Mouse (Mus musculus): Measurements from ENCODE around the gene 0610040J01Rik.
A peak's percentile ranks its signal among the peaks of the same experiment; 100 is the strongest.

The 0610040J01Rik gene

GRCm38 (mm10) chr5:63811819-63812508 is at the start of gene 0610040J01Rik:
Gene 0610040J01Rik (plus strand): TSS chr5:63812363.
- DNase-seq (ENCODE audit: low read depth, low spot score): peak; percentile 30

- no peak for DNase-seq (ENCODE audit: low read depth, low spot score)
Observed at GRCm38 (mm10) chr5:63765886-63766285, 46.3 kb upstream of the 0610040J01Rik start.

- DNase-seq (ENCODE audit: low read depth, low spot score): peak; percentile 58
Observed at GRCm38 (mm10) chr5:63766715-63767114, 45.4 kb upstream of the 0610040J01Rik start.

- DNase-seq (ENCODE audit: low read depth, low spot score): no peak
Observed at GRCm38 (mm10) chr5:63767464-63767863, 44.7 kb upstream of the 0610040J01Rik start.

GRCm38 (mm10) chr5:63768220-63768619 is 43.9 kb upstream of the 0610040J01Rik start:
- DNase-seq (ENCODE audit: low read depth, low spot score): no peak

- DNase-seq (ENCODE audit: low read depth, low spot score): no peak
Observed at GRCm38 (mm10) chr5:63772971-63773370, 39.2 kb upstream of the 0610040J01Rik start.

- no peak for DNase-seq (ENCODE audit: low read depth, low spot score)
Observed at GRCm38 (mm10) chr5:63773603-63774002, 38.6 kb upstream of the 0610040J01Rik start.

- DNase-seq (ENCODE audit: low read depth, low spot score): no peak
Observed at GRCm38 (mm10) chr5:63788156-63788826, 23.9 kb upstream of the 0610040J01Rik start.

GRCm38 (mm10) chr5:63812509-63812865 is 324 bp downstream of the 0610040J01Rik start:
- no peak for DNase-seq (ENCODE audit: low read depth, low spot score)

GRCm38 (mm10) chr5:63816643-63817042 is 4.5 kb downstream of the 0610040J01Rik start:
- DNase-seq (ENCODE audit: low read depth, low spot score): no peak

GRCm38 (mm10) chr5:63817270-63817669 is 5.1 kb downstream of the 0610040J01Rik start:
- DNase-seq (ENCODE audit: low read depth, low spot score): no peak

GRCm38 (mm10) chr5:63818975-63819374 is 6.8 kb downstream of the 0610040J01Rik start:
- DNase-seq (ENCODE audit: low read depth, low spot score): no peak

GRCm38 (mm10) chr5:63819519-63819918 is 7.4 kb downstream of the 0610040J01Rik start:
- no peak for DNase-seq (ENCODE audit: low read depth, low spot score)

- DNase-seq (ENCODE audit: low read depth, low spot score): peak; percentile 25
Observed at GRCm38 (mm10) chr5:63821176-63821575, 9.0 kb downstream of the 0610040J01Rik start.

- no peak for DNase-seq (ENCODE audit: low read depth, low spot score)
Observed at GRCm38 (mm10) chr5:63821860-63822259, 9.7 kb downstream of the 0610040J01Rik start.

GRCm38 (mm10) chr5:63823362-63824332 is 11.5 kb downstream of the 0610040J01Rik start:
- no peak for DNase-seq (ENCODE audit: low read depth, low spot score)

GRCm38 (mm10) chr5:63824599-63825350 is 12.6 kb downstream of the 0610040J01Rik start:
- no peak for DNase-seq (ENCODE audit: low read depth, low spot score)

- no peak for DNase-seq (ENCODE audit: low read depth, low spot score)
Observed at GRCm38 (mm10) chr5:63825881-63826280, 13.7 kb downstream of the 0610040J01Rik start.

GRCm38 (mm10) chr5:63827006-63827405 is 14.8 kb downstream of the 0610040J01Rik start:
- DNase-seq (ENCODE audit: low read depth, low spot score): no peak

GRCm38 (mm10) chr5:63827415-63828053 is 15.4 kb downstream of the 0610040J01Rik start:
- DNase-seq (ENCODE audit: low read depth, low spot score): peak; percentile 19
